Mouse (Mus musculus) megakaryocyte, embryonic 14.5 days (primary cell): ENCODE results near the gene Lrch3. TPM values are rescaled to one million over a fixed set of nuclear protein-coding genes. Genes with fewer than 3 reads are reported as not detected.
"Not testable (repeated sequence)": the region's sequence is repeated elsewhere in the genome, so short reads cannot be mapped to it uniquely, and the experiment has no call there.

ENCODE experiments used
- H3K27me3 ChIP-seq: replicated peaks from 2 replicates; pipeline ENCODE3; 2012; ENCODE audit warnings: inconsistent platforms
- H3K36me3 ChIP-seq: replicated peaks from 2 replicates; pipeline ENCODE3; 2012; ENCODE audit warnings: low read length, inconsistent platforms, mixed read lengths
- H3K4me1 ChIP-seq: 2 replicates; pipeline ENCODE4 v1.6.1; 2012; ENCODE audit warnings: inconsistent platforms
- H3K4me3 ChIP-seq: replicated peaks from 2 replicates; pipeline ENCODE3; 2012; ENCODE audit warnings: moderate library complexity, mild to moderate bottlenecking, inconsistent platforms
- H3K9me3 ChIP-seq: 2 replicates; pipeline ENCODE4 v1.6.1; 2012; ENCODE audit warnings: inconsistent platforms
- FLI1 ChIP-seq: IDR thresholded peaks from 2 replicates; pipeline ENCODE4 v1.6.1; 2012; ENCODE audit warnings: low read length, inconsistent platforms, mixed read lengths
- GATA1 ChIP-seq: IDR thresholded peaks from 3 replicates; pipeline ENCODE4 v1.6.1; 2012; ENCODE audit warnings: mixed read lengths, low read length, inconsistent platforms, borderline replicate concordance
- polyA plus RNA-seq: library from polyadenylated mRNA; stranded (reverse); fragments of >175 nt; gene quantifications from 2 replicates; pipeline ENCODE4 v1.2.3, GENCODE M21; 2012; ENCODE audit warnings: low replicate concordance; ENCODE audit not compliant: insufficient read depth

Lrch3 gene
- 2.7 TPM in 1 of 2 replicates, not detected in the other for polyA plus RNA-seq

- Histone ChIP-seq H3K36me3 (peaks cover 5% of the 10 kb centered on the region), H3K27me3 (no peaks in the 10 kb centered on the region), H3K9me3 (no peaks in the 10 kb centered on the region), H3K4me3 (peak within 1 kb of the TSS; percentile 99), H3K4me1 (peaks cover 55% of the 10 kb centered on the region)
- TF ChIP-seq FLI1 (no peak), GATA1 (no peak)
Observed at GRCm38 (mm10) chr16:32913937-32914881, at the start of gene Lrch3. Gene Lrch3 (plus strand): TSS chr16:32914100.

- Histone ChIP-seq H3K9me3 (no peaks in the 10 kb centered on the region), H3K4me1 (peaks cover 54% of the 10 kb centered on the region), H3K36me3 (peaks cover 34% of the 10 kb centered on the region), H3K27me3 (no peaks in the 10 kb centered on the region), H3K4me3 (no peak overlapping the region)
- no peak for TF ChIP-seq GATA1
- no peak for TF ChIP-seq FLI1
Observed at GRCm38 (mm10) chr16:32865401-32865800, 48.5 kb upstream of the Lrch3 start.

GRCm38 (mm10) chr16:32866713-32867112, 47.2 kb upstream of the Lrch3 start:
- Histone ChIP-seq H3K9me3 (no peaks in the 10 kb centered on the region), H3K36me3 (peaks cover 21% of the 10 kb centered on the region), H3K27me3 (no peaks in the 10 kb centered on the region), H3K4me3 (peak overlapping the region; percentile 98), H3K4me1 (peaks cover 54% of the 10 kb centered on the region)
- TF ChIP-seq FLI1 (no peak), GATA1 (no peak)

- no peaks in the 10 kb centered on the region for H3K27me3 ChIP-seq
- peaks cover 51% of the 10 kb centered on the region for H3K4me1 ChIP-seq
- H3K9me3 ChIP-seq, result no peaks in the 10 kb centered on the region
- H3K4me3 ChIP-seq, result peak overlapping the region; percentile 98
- peaks cover 20% of the 10 kb centered on the region for H3K36me3 ChIP-seq
- TF ChIP-seq FLI1, result no peak
- TF ChIP-seq GATA1, result no peak
Observed at GRCm38 (mm10) chr16:32867919-32868552, 45.9 kb upstream of the Lrch3 start.

- Histone ChIP-seq H3K4me3 (no peak overlapping the region), H3K27me3 (no peaks in the 10 kb centered on the region), H3K36me3 (peaks cover 1% of the 10 kb centered on the region), H3K9me3 (no peaks in the 10 kb centered on the region), H3K4me1 (peaks cover 34% of the 10 kb centered on the region)
- TF ChIP-seq GATA1 (no peak), FLI1 (no peak)
Observed at GRCm38 (mm10) chr16:32870231-32870630, 43.7 kb upstream of the Lrch3 start.

- no peak for TF ChIP-seq GATA1
- no peak for TF ChIP-seq FLI1
- H3K27me3 ChIP-seq, result no peaks in the 10 kb centered on the region
- H3K4me3 ChIP-seq, result no peak overlapping the region
- no peaks in the 10 kb centered on the region for H3K9me3 ChIP-seq
- no peaks in the 10 kb centered on the region for H3K36me3 ChIP-seq
- peaks cover 16% of the 10 kb centered on the region for H3K4me1 ChIP-seq
Observed at GRCm38 (mm10) chr16:32873366-32873765, 40.5 kb upstream of the Lrch3 start.

- H3K4me3 ChIP-seq, H3K36me3 ChIP-seq, H3K9me3 ChIP-seq, H3K27me3 ChIP-seq: not testable (repeated sequence)
- peaks cover 28% of the 10 kb centered on the region for H3K4me1 ChIP-seq
Observed at GRCm38 (mm10) chr16:32875281-32875680, 38.6 kb upstream of the Lrch3 start.

- TF ChIP-seq FLI1 (no peak), GATA1 (no peak)
Observed at GRCm38 (mm10) chr16:32875847-32876246, 38.1 kb upstream of the Lrch3 start.

GRCm38 (mm10) chr16:32876831-32877230, 37.1 kb upstream of the Lrch3 start:
- H3K36me3 ChIP-seq, result peaks cover 3% of the 10 kb centered on the region
- no peaks in the 10 kb centered on the region for H3K9me3 ChIP-seq
- peak overlapping the region; percentile 95 for H3K4me3 ChIP-seq
- H3K4me1 ChIP-seq, result peaks cover 37% of the 10 kb centered on the region
- H3K27me3 ChIP-seq, result no peaks in the 10 kb centered on the region
- no peak for TF ChIP-seq FLI1
- no peak for TF ChIP-seq GATA1

More at GRCm38 (mm10) chr16:32875847-32876246, 38.1 kb upstream of the Lrch3 start:
- Histone ChIP-seq H3K36me3 (peaks cover 3% of the 10 kb centered on the region), H3K9me3 (no peaks in the 10 kb centered on the region), H3K4me3 (no peak overlapping the region), H3K4me1 (peaks cover 34% of the 10 kb centered on the region), H3K27me3 (no peaks in the 10 kb centered on the region)
